Mouse (Mus musculus) brain, embryonic 14.5 days (tissue): ENCODE measurements around the gene Pgap1.

ENCODE experiments used
- CTCF ChIP-seq: fragments of 200-500 bp; IDR thresholded peaks from 2 replicates; pipeline ENCODE4 v1.5.1; 2012; ENCODE audit warnings: inconsistent platforms, mild to moderate bottlenecking, moderate library complexity, borderline replicate concordance; ENCODE audit not compliant: insufficient read depth, insufficient read length; ENCODE audit errors: extremely low read depth
- POLR2A ChIP-seq: fragments of 200-500 bp; IDR thresholded peaks from 2 replicates; pipeline ENCODE4 v1.6.1; 2012; ENCODE audit warnings: mild to moderate bottlenecking, inconsistent platforms, borderline replicate concordance; ENCODE audit not compliant: poor library complexity, insufficient read depth, insufficient read length, severe bottlenecking; ENCODE audit errors: extremely low read depth

GRCm38 (mm10) chr1:54569102-54569501 is 11.6 kb upstream of the Pgap1 start:
- TF ChIP-seq CTCF (no peak), POLR2A (no peak)
